Comparison of ENCODE assay signal across 24 mouse cellular contexts in genomic region chr14:46945903-46946490, GRCm38 (mm10).
DNase-seq lines count a peak whose midpoint lies in the region; ATAC-seq and TF ChIP-seq lines count a peak whose summit lies in the region.
"Had no signal": no experiment of that assay in that cellular context is flagged by ENCODE, and none has a peak within 500 bp of the region (broad histone marks: within the 10 kb centered on the region; RNA-seq: fewer than 3 reads in every experiment).

No protein-coding gene starts in this region.

- H3K4me3 ChIP-seq in forebrain, embryonic 13.5 days, result no peak overlapping the region
- H3K4me3 ChIP-seq in forebrain, embryonic 10.5 days, result no peak overlapping the region
- no peak overlapping the region for H3K4me3 ChIP-seq in heart, embryonic 13.5 days
- no peak overlapping the region for H3K4me3 ChIP-seq in lung, embryonic 14.5 days (ENCODE audit: low read depth, low read length)
- H3K4me3 ChIP-seq: embryonic facial prominence, embryonic 13.5 days; erythroblast, embryonic 14.5 days had no signal

- no peak for TF ChIP-seq CTCF in lung, embryonic 14.5 days (IDR thresholded peaks at IDR 0.05; ENCODE audit: low read depth)

- peak overlapping the region; percentile 44; the same call in 1 of the 2 replicates for H3K27ac ChIP-seq in forebrain, embryonic 13.5 days
- H3K27ac ChIP-seq in forebrain, embryonic 10.5 days, result no peak overlapping the region
- H3K27ac ChIP-seq in heart, embryonic 13.5 days (replicated peaks), result peak overlapping the region; percentile 73
- H3K27ac ChIP-seq in lung, embryonic 14.5 days (ENCODE audit: low read depth), result no peak overlapping the region
- H3K27ac ChIP-seq: embryonic facial prominence, embryonic 13.5 days; hindbrain, embryonic 14.5 days had no signal

- 49% methylated on average over 10 of the region's 10 CpGs for WGBS in forebrain, embryonic 13.5 days
- 91% methylated on average over 10 of the region's 10 CpGs for WGBS in forebrain, embryonic 10.5 days
- WGBS in heart, embryonic 13.5 days, result 49% methylated on average over 10 of the region's 10 CpGs
- 65% methylated on average over 10 of the region's 10 CpGs for WGBS in lung, embryonic 14.5 days

- no peaks in the 10 kb centered on the region for H3K9me3 ChIP-seq in forebrain, embryonic 13.5 days (replicated peaks)
- H3K9me3 ChIP-seq in forebrain, embryonic 10.5 days, result no peaks in the 10 kb centered on the region
- no peaks in the 10 kb centered on the region for H3K9me3 ChIP-seq in heart, embryonic 13.5 days
- no peaks in the 10 kb centered on the region for H3K9me3 ChIP-seq in lung, embryonic 14.5 days (ENCODE audit: low read depth, low read length)
- H3K9me3 ChIP-seq: embryonic facial prominence, embryonic 13.5 days had no signal

- H3K9ac ChIP-seq in forebrain, embryonic 13.5 days, result no peak overlapping the region
- H3K9ac ChIP-seq in heart, embryonic 13.5 days, result peak overlapping the region; percentile 65
- H3K9ac ChIP-seq in lung, embryonic 14.5 days, result no peak overlapping the region
- H3K9ac ChIP-seq: embryonic facial prominence, embryonic 13.5 days; hindbrain, embryonic 14.5 days; liver, postnatal 0 days had no signal

- intact Hi-C loops in heart, postnatal 10 days (cut with DNase I), result no loop called here

- DNase-seq in forebrain, embryonic 10.5 days (ENCODE audit: extremely low spot score, low spot score), result no peak
- DNase-seq in heart, postnatal 10 days, result no peak
- peak; percentile 57 for DNase-seq in lung, embryonic 14.5 days
- DNase-seq in lung, postnatal 10 days, result no peak
- DNase-seq in layer of hippocampus, adult 9-10 months (ENCODE audit: low spot score), result no peak
- DNase-seq: adrenal gland, postnatal 14 days; cerebellum, adult 8-10 months; cerebellum, postnatal 36 days; embryo, embryonic 11 days; kidney, adult 18-20 months; kidney, postnatal 4 days; left cerebral cortex, postnatal 4 days; liver, postnatal 0 days; lung, postnatal 14 days; thymus, adult 18-20 months; thymus, postnatal 4 days had no signal

- H3K4me2 ChIP-seq in forebrain, embryonic 13.5 days, result peak overlapping the region; percentile 32
- peak overlapping the region; percentile 37 for H3K4me2 ChIP-seq in heart, embryonic 13.5 days
- no peak overlapping the region for H3K4me2 ChIP-seq in lung, embryonic 14.5 days
- H3K4me2 ChIP-seq: embryonic facial prominence, embryonic 13.5 days; hindbrain, embryonic 14.5 days; liver, embryonic 11.5 days; midbrain, embryonic 11.5 days had no signal

- peaks cover 32% of the 10 kb centered on the region for H3K4me1 ChIP-seq in forebrain, embryonic 13.5 days
- H3K4me1 ChIP-seq in forebrain, embryonic 10.5 days, result peaks cover 28% of the 10 kb centered on the region
- peaks cover 92% of the 10 kb centered on the region for H3K4me1 ChIP-seq in heart, embryonic 13.5 days
- peaks cover 18% of the 10 kb centered on the region for H3K4me1 ChIP-seq in lung, embryonic 14.5 days (ENCODE audit: insufficient read depth)

- peak; percentile 61 for ATAC-seq in forebrain, embryonic 13.5 days
- ATAC-seq in heart, embryonic 13.5 days (ENCODE audit: extremely low read depth, insufficient number of reproducible peaks, low FRiP score, low TSS enrichment), result no peak
- no peak for ATAC-seq in lung, embryonic 14.5 days (ENCODE audit: insufficient read depth)
- ATAC-seq: inflammation-experienced regulatory T-cells, adult 6 months; liver, postnatal 0 days had no signal

- H3K36me3 ChIP-seq in forebrain, embryonic 13.5 days (ENCODE audit: poor library complexity, severe bottlenecking), result no peaks in the 10 kb centered on the region
- H3K36me3 ChIP-seq in forebrain, embryonic 10.5 days (replicated peaks), result no peaks in the 10 kb centered on the region
- no peaks in the 10 kb centered on the region for H3K36me3 ChIP-seq in heart, embryonic 13.5 days
- H3K36me3 ChIP-seq in lung, embryonic 14.5 days (ENCODE audit: insufficient read depth), result no peaks in the 10 kb centered on the region
- H3K36me3 ChIP-seq: embryonic facial prominence, embryonic 13.5 days had no signal

- no peaks in the 10 kb centered on the region for H3K27me3 ChIP-seq in forebrain, embryonic 13.5 days
- H3K27me3 ChIP-seq in forebrain, embryonic 10.5 days (ENCODE audit: poor library complexity, severe bottlenecking), result no peaks in the 10 kb centered on the region
- H3K27me3 ChIP-seq in heart, embryonic 13.5 days (replicated peaks), result no peaks in the 10 kb centered on the region
- no peaks in the 10 kb centered on the region for H3K27me3 ChIP-seq in lung, embryonic 14.5 days (ENCODE audit: insufficient read depth, low read length)
- H3K27me3 ChIP-seq: embryonic facial prominence, embryonic 13.5 days had no signal

Comparison
In these comparisons a context has a peak if more than half of its experiments do, and no peak if none do; other contexts are left out.
1. H3K27ac ChIP-seq: peak in forebrain, embryonic 13.5 days (single experiment) and heart, embryonic 13.5 days (single experiment); none in forebrain, embryonic 10.5 days (single experiment) and lung, embryonic 14.5 days (single experiment).